Mouse (Mus musculus): ENCODE measurements around the gene Wnt9a. TPM values are rescaled to one million over a fixed set of nuclear protein-coding genes. Genes with fewer than 3 reads are reported as not detected.
"Not testable (repeated sequence)": the region's sequence is repeated elsewhere in the genome, so short reads cannot be mapped to it uniquely, and the experiment has no call there.

The Wnt9a gene
- total RNA-seq, 2 experiments from 2014 or later, result 12.8 to 15.4 TPM

DNA sequence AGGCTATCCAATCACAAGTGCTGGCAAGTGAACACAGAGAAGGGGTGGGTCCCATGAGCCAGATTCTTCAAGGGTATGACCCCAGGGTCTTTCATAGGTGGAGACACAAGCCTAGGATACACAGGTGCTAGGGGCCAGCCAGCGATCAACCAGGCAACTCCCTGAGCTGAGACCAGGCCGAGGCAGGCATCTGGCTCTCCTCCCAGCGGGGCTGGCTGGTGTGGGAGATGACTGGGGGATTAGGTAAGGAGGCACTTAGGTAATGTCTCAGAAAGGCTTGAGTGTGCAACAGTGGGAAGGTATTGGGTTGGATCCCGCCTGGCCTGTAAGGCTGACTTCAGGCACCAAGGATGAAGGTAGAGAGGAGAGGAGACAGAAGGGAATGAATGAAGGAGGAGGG lies 28.4 kb downstream of the Wnt9a start:
- DNase-seq (ENCODE audit: low spot score in 2 of 2), result no peak

- no peak for DNase-seq (ENCODE audit: low spot score in 2 of 2)
Observed at GRCm38 (mm10) chr11:59335942-59336341, 29.2 kb downstream of the Wnt9a start.

DNA sequence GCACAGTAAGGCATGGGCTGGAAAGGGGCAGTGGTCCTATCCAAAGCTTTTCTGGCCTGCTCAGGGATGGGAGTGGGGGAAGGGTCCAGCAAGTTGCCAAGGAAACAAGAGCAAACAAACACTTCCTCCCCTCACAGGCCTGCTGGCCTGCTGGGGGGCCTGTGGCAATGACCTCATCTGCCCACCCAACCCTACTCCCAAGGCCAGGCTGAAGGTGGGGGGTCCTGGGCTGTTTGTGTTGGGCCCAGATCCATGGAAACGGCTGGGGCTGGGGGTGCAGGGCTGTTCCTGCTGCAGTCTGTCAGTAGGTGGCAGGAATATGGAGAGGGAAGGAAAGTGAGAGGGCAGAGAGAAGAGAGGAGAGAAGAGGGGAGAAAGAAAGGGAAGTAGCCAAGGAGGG lies 29.7 kb downstream of the Wnt9a start:
- no peak for DNase-seq (ENCODE audit: low spot score in 2 of 2)

DNA sequence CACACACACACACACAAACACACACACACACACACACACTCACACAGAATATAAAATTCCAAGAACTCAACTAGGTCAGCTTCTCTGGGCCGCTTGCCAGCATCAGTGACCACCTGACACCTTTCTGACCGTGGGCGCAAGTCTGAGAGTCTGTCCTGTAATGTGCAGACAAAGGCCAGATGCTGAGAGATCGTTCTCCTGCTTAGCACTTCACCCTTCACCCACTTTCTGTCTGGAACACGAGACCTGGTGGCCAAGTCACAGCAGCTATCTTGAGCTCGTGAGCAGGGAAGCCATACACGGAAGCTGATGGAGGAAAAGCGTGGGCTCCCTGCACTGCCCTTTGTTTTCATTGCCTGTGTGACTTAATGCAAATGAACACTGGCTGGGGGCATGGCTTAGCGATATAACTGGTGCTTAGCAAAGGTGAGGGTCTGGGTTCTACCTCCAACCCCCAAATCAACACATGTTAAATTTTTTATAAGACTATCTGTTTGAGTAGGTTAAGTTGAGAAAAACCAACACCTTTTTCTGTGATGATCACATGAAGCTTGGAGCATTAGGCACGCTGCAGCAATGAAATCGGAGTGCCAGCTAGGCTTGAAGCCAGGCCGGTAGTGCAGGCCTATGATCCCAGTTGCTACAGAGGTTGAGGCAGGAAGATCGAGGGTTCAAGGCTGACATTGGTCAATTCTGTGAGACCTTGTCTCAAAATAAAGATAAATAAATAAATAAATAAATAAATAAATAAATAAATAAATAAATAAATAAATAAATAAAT lies 31.4 kb downstream of the Wnt9a start:
- no peak for DNase-seq (ENCODE audit: low spot score in 2 of 2)

DNA sequence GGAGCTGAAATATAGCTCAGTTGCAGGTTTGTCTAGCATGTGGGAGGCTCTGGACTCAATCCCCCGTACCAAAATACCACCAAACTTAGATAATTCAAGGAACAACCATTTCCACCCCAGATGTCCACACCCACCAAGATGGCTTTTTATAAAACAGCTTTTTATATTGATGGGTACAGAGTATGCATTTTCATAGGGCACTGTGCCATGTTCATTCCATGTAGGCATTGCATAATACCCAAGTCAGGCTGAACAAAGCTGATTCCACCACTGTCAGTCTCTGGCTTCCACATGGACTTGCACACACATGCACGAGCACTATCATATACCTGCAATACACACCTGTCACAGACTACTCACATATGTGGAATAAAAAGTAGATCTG lies 32.0 kb downstream of the Wnt9a start:
- no peak for DNase-seq (ENCODE audit: low spot score in 2 of 2)

- no peak for DNase-seq (ENCODE audit: low spot score in 2 of 2)
Observed at GRCm38 (mm10) chr11:59342956-59343355, 36.2 kb downstream of the Wnt9a start.

DNA sequence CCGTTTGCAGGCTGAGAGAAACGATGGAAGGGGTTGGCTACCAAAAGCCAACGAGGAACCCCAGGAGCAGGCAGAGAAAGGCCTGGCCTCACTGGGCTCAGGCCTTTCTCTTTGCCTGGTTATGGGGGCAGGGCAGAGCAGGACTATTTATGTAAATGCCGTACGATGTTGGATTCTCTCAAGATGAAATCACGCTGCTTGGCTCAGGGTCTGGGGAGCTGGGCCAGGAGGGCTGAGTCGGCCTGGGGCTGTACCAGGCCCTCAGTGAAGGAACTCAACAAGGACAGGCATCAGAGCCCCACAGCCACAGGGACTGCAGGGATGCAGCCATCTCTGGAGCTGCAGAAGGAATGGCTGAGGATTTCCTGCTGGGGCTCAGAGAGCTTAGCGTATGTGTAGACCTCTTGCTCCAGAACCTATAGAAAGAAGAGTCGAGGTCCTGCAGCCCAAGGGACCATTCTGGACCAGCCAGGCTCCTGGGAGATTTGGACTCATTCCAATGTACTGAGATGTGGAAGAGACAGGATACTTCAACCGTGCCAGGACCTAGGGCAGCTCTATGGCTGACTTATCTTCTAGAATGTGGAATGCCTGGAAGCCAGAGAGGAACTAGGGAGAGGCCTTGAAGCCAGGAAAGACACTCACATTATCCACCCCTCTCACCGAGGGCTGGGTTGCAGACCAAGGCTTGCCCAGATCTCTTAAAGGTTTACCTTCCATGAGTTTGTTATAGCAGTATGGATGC lies 39.6 kb downstream of the Wnt9a start:
- DNase-seq (ENCODE audit: low spot score in 2 of 2), result peak; percentile 46 to 71

DNA sequence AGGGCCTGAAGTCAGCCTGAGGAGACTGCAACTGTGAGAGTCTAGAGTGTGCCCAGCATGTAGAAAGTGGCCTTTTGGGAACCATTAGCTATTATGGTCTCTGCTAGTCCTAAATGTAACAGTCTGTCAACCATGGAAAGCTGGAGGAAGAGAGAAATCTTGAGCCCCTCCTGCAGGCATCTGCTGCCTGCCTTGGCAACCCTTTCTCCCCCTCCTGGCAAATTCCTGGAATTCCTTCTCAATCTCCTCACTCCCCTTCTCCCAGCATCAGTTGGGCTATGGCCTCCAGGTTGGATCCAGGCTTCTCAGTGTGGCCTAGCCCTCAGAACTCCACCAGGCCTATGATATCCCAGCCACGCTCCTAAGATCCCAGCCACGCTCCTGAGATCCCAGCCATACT lies 43.6 kb downstream of the Wnt9a start:
- no peak for DNase-seq (ENCODE audit: low spot score in 2 of 2)

GRCm38 (mm10) chr11:59354793-59355192 lies 48.1 kb downstream of the Wnt9a start:
- DNase-seq (ENCODE audit: low spot score in 2 of 2), result no peak

- peak in 1 of 2 experiments; percentile 58 for DNase-seq (ENCODE audit: low spot score in 2 of 2)
Observed at GRCm38 (mm10) chr11:59356874-59357289, 50.2 kb downstream of the Wnt9a start.

- DNase-seq (ENCODE audit: low spot score in 2 of 2), result no peak
Observed at GRCm38 (mm10) chr11:59361291-59361690, 54.6 kb downstream of the Wnt9a start.

GRCm38 (mm10) chr11:59364007-59364406 lies 57.3 kb downstream of the Wnt9a start:
- DNase-seq (ENCODE audit: low spot score in 2 of 2), result no peak

- peak in 1 of 2 experiments; percentile 59 for DNase-seq (ENCODE audit: low spot score in 2 of 2)
Observed at GRCm38 (mm10) chr11:59364417-59364816, 57.7 kb downstream of the Wnt9a start.

- no peak for DNase-seq (ENCODE audit: low spot score in 2 of 2)
Observed at GRCm38 (mm10) chr11:59366031-59366430, 59.3 kb downstream of the Wnt9a start.

- DNase-seq (ENCODE audit: low spot score in 2 of 2), result no peak
Observed at GRCm38 (mm10) chr11:59366633-59367032, 59.9 kb downstream of the Wnt9a start.

- DNase-seq (ENCODE audit: low spot score in 2 of 2), result not testable (repeated sequence)
Observed at GRCm38 (mm10) chr11:59367955-59368354, 61.2 kb downstream of the Wnt9a start.

GRCm38 (mm10) chr11:59369848-59370247 lies 63.1 kb downstream of the Wnt9a start:
- no peak for DNase-seq (ENCODE audit: low spot score in 2 of 2)

- no peak for DNase-seq (ENCODE audit: low spot score in 2 of 2)
Observed at GRCm38 (mm10) chr11:59375475-59375874, 68.7 kb downstream of the Wnt9a start, which contains the start of gene Prss38. Gene Prss38, minus strand, starts transcription at chr11:59375657.

DNA sequence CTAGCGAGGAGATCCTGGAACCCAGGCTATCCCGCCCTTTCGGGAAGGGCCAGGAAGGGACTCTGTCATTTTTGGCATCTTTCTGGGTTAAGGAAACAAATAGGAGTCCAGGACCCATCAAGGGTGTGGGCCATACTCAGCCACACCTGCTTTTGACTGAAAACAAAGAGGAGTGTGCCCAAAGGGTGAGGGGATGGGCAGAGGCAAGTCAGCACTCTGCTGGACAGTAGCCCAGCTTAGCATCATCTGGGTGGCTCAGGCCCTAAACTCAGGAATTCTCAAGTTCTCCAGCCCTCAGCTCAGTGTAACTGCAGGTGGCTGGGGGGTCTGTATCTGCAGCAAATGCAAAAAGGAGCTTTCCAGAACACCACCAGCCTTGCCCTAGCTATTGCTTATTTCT lies 71.3 kb downstream of the Wnt9a start:
- no peak for DNase-seq (ENCODE audit: low spot score in 2 of 2)

DNA sequence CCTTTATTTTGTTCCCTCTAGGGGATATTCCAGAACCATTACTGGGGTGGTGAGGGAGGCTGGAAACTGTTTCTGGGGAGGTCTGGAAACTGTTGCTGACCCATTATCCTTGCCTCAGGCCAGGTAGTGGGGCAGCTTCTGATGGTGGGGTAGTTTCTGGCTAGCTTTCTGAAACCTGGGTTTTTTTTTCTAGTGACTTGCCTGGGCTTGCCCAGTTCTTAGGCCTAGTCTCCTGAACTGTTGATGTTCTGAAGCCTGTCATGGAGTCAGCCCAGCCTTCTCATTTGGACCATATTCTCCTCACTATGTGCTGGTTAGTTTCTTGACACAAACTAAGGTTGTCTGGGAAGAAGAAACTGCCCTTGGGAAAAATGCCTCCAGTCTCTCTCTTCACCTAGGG lies 72.8 kb downstream of the Wnt9a start:
- DNase-seq (ENCODE audit: low spot score in 2 of 2), result no peak
